Mouse (Mus musculus): ENCODE results near the gene Ccdc91.
A peak's percentile ranks its signal among the peaks of the same experiment; 100 is the strongest.

Ccdc91 gene

DNA sequence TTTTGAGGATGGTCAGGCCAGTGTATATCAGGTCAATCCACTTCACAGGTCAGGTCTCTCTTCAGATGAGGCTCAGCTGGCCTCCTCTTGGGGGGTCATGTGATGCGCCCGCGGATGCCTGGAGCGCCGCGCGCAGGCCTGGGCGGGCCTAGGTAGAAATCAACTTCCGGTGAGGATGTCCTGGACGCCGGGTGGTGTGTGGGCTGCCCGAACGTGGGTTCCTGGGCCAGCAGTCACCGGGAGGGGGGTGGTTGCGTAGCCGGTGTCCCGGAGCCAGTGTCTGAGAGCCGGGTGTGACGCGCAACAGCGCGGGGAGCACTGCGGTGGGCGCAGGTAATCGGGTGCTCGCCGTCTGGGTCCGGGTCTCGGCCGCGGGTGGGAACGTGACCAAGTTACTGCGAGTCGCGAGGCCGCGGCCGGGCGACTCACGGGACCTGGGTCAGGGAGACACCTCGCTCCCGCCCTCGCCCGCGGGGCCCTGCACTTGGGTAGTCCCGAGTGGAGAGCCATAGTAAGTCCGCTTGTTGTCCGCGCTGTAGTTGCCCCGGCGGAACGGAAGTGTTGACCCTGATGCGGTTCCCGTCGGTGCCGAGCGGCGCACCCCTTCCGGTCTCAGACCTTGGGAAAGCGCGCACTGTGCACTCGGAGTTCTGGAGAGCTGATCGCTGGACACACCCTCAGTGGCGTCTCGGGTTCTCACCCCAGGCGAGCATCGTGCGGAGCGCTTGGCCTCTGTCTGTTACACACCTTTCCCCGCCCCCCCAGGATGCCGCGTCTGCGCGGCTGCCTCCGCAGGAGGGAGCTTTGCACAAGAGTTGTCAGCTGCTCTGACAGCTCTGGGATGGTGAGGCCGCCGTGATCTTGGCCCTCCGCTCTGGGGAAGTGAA, at the start of gene Ccdc91:
TSS of gene Ccdc91 (plus strand) at position 102 of the 887 bp plus-strand sequence.
- DNase-seq = peak; percentile 92

- DNase-seq = no peak
Measured at GRCm38 (mm10) chr6:147426927-147427487, 48.6 kb upstream of the Ccdc91 start.

DNA sequence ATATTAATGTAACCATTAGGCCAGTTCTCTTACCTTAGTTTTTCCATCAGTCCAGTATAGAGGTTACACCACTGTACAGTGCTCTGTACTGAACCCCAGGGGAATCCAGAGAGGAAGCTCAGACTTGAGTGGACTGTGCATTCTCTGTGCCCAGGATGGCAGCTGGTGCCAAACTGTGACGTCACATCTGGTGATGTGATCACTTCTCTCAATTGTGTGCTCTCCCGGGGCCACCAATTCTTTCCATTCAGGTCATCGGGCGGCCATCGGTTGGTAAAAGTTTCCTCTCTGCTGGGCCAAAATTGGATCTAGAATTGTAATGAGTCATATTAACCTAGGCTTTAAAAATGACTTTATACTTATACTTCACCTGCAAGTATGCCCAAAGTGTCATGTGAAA, 19.9 kb upstream of the Ccdc91 start:
- DNase-seq = no peak

DNA sequence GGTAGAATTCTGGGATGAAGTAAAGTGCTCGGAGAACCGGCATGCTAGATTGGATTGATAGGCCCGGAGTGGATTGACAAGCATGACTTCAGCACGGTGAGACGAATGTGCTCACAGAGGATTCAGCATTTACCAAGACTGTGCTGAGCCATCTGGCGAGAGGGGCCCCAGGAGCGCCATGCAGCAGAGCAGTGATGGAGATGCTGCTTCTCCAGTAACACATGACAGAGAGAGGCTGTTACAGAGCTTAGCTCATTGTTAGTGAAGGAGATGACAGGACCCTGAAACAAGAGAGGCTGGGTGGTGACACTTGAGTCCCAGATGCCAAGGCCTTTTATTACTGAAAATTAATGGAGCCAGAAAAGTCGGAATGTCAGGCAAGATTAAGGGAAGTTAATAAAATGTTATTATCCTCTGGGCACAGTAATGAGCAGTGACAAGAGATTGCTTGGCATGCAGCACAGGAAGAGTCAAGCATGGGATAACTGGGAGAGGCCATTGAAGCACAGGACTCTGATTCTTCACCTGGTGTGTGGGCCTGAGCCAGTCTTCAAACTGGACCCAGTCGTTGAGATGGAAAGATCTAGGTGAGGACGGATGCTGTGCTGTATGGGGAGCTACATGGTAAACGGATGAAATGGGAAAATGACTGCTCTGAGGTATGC, 16.9 kb upstream of the Ccdc91 start:
- DNase-seq = no peak

- no peak for DNase-seq
Measured at GRCm38 (mm10) chr6:147470016-147470415, 5.6 kb upstream of the Ccdc91 start.

GRCm38 (mm10) chr6:147481141-147481540, 5.5 kb downstream of the Ccdc91 start:
- no peak for DNase-seq

DNA sequence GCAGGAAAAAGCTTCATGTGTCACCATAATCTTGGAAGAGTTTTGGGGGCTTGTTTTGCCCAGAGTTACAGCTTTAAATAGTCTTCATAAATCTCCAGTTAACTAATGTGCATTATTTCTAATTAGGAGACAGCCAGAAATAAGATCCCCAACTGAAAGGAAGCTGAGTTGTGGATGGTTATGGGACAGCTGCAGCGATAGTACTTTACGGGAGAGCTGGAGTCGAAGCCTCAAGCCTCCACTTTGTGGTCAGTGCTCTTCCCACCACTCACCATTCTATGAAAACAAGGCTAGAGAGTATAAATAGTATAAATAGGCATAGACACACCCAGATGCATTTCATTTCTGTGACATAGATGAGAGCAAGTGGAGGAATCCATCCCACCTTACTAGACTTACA, 14.5 kb downstream of the Ccdc91 start:
- DNase-seq = no peak

GRCm38 (mm10) chr6:147492551-147492950, 16.9 kb downstream of the Ccdc91 start:
- no peak for DNase-seq

DNA sequence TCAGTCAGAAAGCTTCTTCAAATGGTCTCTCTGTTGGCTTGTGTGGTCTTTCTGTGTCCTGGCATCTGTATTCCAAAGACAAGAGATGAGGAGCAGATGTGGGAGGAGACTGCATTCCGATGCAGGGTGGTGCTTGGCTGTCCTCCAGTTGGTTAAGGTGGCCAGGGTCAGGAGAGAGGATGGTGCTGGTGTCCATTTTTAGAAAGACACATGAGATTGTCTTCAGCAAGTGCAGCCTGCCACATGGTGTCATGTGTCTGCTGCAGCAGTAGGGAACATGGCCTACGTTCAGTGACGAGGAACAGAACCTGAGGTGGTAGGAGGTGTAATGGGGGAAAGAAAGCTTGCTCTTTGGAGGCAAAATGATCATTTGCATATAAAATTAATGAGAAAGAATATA, 25.8 kb downstream of the Ccdc91 start:
- DNase-seq = no peak

DNA sequence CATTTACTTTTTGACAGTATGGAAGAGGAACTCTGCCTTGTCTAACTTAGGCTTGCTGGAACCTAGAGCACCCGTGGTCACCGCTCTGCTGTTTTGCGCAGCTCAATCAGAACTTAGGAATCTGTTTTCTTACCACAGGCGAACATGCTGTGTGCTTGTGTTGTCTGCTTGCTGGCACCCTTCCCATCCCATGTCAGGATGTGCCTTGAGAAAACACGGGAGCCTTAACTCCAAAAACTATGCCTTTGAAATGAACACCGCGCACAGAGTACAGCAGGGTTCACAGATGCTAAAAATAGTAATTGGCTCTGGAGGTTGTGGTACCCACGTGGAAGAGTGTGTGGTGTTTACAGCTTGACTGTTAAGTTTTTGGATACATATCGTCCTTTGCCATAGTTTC, 30.4 kb downstream of the Ccdc91 start:
- DNase-seq = no peak

DNA sequence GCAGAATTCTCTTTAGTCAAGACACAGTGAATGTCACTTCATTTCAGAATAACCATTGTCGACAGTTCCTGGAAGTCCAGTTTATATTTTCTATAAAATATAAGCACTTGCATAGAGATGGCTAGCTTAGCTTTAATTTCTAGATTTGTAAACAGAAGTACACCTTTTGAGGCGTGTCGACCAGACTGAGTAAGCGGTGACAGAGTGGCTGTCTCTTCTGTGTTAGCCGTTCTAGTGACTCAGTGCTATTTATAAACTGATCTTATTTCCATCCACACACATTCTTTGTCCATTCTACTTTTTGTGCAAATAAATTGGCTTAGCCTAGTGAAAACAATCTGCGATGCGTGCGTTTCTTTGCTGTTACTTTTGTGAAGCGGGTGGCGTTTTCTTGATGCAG, 30.9 kb downstream of the Ccdc91 start:
- no peak for DNase-seq

DNA sequence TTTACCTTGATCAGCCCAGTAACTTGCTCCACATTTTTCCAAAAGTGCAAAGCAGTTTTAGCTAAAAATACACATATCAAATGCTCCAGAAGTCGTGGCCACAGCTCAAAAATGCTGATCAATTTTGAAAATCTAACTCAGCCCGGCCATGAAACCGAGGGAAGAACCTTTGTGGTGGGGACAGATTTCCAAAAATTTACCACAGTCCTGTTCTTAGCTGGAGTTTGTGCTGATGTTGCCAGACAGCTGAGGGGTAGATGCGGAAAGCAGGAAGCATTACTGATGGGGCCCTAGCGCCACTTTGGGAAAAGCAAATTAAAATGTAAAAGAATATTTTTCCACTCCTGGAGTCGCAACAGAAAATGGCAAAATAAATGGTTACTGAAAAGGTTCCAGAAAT, 31.6 kb downstream of the Ccdc91 start:
- no peak for DNase-seq

GRCm38 (mm10) chr6:147510516-147510915, 34.9 kb downstream of the Ccdc91 start:
- DNase-seq = no peak

- no peak for DNase-seq
Measured at GRCm38 (mm10) chr6:147517909-147518308, 42.3 kb downstream of the Ccdc91 start.

DNA sequence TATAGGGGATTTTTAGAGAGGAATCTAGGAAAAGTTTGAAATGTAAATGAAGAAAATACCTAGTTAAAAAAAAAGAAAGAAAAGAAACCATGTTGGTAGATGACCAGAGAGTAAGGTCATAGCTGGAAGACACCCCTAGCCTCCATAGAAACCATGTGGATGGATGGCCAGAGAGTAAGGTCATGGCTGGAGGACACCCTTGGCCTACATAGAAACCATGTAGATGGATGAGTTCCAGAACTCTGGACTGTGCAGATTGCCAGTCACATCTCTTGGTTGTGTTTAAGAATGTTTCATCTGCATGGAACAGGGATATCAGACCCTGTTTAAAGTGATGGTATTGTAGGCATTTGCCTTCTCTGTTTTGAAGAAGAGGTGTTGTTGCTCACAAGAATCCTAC, 49.6 kb downstream of the Ccdc91 start:
- DNase-seq = no peak

GRCm38 (mm10) chr6:147534971-147535370, 59.3 kb downstream of the Ccdc91 start:
- no peak for DNase-seq

DNA sequence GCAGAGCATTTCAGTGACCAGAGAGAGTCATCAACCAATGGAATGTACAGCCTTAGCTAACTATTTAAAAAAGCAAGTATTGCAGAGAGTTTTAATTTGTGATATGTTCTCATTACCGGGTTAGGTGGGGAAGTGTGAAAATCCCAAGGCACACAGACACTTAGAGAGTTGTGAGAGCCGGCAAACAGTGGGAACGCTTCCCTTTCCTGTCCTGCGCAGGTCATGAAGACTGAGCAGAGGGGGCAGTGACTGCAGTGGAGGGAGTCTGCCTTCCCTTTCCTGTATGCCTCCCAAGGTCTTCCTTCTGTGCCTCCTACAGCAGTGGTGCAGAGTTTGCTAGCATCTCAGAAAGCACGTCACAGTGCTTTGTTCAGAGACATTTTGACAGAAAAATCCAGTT, 62.6 kb downstream of the Ccdc91 start:
- no peak for DNase-seq

DNA sequence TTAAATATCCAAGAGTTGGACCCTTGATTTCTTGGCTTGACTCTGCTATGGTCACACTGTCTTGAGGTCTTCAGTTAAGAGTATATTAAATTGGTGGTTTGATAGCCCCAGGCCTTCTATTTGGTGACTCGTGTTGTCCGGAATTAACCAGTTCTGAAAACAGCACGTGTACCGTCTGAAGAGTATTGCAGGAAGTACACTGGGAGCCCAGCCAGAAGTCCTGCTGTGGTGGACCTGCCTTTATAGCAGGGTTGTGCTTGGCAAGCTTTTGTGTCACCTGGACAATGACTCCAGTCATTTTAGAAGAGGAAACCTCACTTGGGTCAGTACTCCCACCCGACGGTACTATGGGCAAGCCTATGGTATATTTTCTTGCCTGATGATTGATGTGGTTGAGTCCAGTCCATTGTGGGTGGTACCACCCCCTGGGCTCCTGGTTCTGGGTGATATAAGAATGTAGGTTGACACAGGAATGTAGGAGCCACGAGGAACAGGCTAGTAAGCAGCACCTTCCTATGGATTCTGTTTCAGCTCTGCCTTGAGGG, 63.5 kb downstream of the Ccdc91 start:
- peak; percentile 4 for DNase-seq

DNA sequence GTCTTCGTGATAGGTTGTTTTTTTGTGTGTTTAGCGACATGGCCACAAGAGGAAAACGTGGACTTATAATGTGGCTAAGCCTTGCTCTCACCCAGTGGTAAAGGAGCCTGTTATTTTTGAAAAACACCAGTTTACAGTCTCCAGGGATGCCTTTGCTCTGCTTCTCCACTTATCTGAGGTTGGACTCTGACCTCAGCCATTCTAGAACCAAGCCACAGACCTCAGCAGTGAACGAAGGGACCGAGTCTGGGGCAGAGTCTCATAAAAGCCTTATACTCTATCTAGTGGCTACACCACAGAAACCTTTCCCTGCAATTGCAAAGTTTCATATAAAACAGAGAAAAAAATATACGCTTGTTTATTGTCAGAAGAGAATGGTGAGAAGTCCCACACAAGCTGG, 65.3 kb downstream of the Ccdc91 start:
- no peak for DNase-seq

DNA sequence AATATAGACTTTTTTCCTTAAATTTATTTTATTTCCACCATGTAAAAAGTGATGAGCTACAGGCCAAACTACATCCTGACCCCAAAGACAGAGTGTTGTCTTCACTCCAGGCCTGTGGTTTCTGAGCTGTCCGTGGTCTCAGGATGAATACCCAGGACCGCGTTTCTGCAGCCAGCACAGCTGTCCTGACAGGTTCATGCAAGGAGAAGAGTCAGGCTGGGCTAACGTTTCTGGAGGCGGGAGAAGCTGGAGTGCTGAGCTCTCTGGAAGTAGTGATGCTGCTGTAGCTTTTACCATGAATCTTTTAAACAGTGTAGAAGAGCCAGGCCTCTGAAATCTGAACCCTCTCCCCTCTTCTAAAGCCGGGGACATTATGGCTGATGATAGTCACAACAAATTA, 80.0 kb downstream of the Ccdc91 start:
- no peak for DNase-seq

DNA sequence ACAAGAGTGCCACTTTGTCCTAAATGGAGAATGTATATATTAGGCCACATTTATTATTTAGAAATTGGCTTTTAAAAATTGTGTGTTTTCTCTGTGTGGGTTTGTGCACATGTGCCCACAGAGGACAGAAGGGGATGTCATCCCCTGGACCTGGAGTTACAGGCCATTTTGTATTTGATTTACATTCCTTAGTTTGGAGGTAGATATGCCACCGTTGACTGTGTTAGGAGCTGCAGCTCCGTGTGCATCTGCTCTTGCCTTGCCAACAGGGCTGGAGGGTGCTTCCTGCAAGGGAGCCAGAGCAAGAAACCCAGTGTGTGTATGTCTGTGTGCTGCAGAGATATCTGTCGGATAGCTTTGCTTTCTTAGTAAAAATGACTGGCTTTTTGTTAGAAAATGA, 83.7 kb downstream of the Ccdc91 start:
- DNase-seq = no peak

GRCm38 (mm10) chr6:147560436-147560835, 84.8 kb downstream of the Ccdc91 start:
- no peak for DNase-seq

- DNase-seq = no peak
Measured at GRCm38 (mm10) chr6:147569246-147569645, 93.6 kb downstream of the Ccdc91 start.

- no peak for DNase-seq
Measured at GRCm38 (mm10) chr6:147573137-147573536, 97.5 kb downstream of the Ccdc91 start.

Data from cerebellum, adult 11-12 months (tissue).